Mouse (Mus musculus): ENCODE measurements at regions not wholly inside any gene's neighbourhood (a gene's known extent, or its start where the extent isn't known, plus 50 kb on each side); places are given as distances from the start of the nearest gene placed in this dataset.
A peak's percentile ranks its signal among the peaks of the same experiment; 100 is the strongest.

DNA sequence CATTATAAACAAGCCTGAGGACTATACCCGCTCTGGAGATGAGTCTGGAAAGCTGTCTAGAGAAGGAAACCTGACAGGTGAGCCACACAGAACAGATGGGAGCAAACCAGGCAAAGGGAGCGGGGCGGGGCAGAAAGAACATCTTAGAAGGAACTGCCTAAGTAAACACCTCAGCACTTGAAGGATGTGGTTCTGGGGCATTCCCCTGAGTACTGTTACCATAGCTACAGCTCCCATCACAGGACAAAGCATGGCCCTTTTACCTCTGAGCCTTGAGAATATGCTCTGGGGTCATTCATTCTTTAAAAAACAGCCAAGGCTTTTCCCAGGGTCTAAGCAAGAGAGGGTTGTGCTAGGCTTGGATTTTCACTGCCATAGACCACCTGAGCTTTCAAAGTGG, 127.6 kb downstream of the Rpap3 start:
- no peak for DNase-seq (ENCODE audit: extremely low read depth, low read depth)

DNA sequence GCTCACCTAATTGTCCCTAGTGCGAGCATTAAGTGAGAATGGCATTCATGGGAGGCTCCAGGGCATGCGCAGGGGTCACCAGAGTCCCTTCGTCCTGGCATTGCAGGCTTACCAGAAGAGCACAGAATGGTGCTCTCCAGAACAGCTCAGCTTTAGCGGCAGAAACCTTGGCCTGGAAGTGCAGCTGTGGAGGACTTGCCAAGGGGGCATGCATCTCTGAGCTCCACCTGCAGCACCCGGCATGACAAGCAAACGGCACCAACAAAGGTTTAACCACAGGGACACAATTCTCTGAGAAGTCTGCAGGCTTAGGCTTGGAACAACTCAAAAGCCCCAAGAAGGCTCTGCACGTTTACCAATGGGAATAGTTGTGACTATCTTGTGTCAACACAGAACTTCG, 128.4 kb downstream of the Rpap3 start:
- no peak for DNase-seq (ENCODE audit: extremely low read depth, low read depth)

- DNase-seq (ENCODE audit: extremely low read depth, low read depth) = no peak
Measured at GRCm38 (mm10) chr15:97572639-97573038, 133.0 kb downstream of the Rpap3 start.

GRCm38 (mm10) chr15:97571885-97572284, 133.7 kb downstream of the Rpap3 start:
- DNase-seq (ENCODE audit: extremely low read depth, low read depth) = no peak

- DNase-seq (ENCODE audit: extremely low read depth, low read depth) = no peak
Measured at GRCm38 (mm10) chr15:97560096-97560495, 145.5 kb downstream of the Rpap3 start.

GRCm38 (mm10) chr15:97558725-97559124, 146.9 kb downstream of the Rpap3 start:
- DNase-seq (ENCODE audit: extremely low read depth, low read depth) = no peak

- no peak for DNase-seq (ENCODE audit: extremely low read depth, low read depth)
Measured at GRCm38 (mm10) chr15:97548354-97548753, 157.3 kb downstream of the Rpap3 start.

DNA sequence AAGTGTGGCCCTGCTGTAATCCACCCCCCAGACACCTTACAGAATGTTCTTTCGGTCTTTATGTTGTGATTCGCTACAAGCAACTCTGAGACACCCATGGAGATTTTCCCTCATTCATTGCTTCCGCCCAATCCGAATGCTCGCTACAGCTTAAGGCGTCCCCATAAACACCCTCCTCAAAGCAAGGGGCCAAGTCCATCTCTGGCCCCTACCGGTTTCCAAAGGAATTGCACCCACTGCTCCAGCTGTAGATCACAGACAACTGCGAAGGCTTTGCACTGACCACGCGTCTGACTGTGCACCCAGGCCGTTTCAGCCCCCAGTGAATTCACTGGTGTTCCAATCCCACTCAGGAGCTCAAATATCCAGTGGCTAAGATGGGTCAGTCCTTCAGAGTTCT, 160.6 kb downstream of the Rpap3 start:
- DNase-seq (ENCODE audit: extremely low read depth, low read depth) = no peak

DNA sequence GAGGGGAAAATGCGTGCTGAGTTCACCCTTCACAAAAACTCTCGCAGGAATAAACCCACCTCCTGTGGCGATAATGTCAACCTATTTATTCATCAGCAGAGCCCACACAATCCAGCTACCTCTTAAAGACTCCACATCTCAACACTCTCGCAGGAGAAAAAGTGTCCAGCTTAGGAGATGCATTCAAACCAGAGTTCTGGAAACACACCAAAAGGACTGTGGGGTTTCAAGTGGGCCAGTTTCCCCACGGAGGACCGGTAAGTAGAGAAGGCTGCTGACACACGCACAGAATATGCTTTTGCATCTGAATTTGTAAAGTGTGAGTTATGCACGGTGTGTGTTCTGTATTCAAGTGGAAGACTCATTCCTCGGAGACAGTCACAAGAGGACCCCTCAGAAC, 164.0 kb downstream of the Rpap3 start:
- no peak for DNase-seq (ENCODE audit: extremely low read depth, low read depth)

- DNase-seq (ENCODE audit: extremely low read depth, low read depth) = no peak
Measured at GRCm38 (mm10) chr15:97536145-97536544, 169.5 kb downstream of the Rpap3 start.

DNA sequence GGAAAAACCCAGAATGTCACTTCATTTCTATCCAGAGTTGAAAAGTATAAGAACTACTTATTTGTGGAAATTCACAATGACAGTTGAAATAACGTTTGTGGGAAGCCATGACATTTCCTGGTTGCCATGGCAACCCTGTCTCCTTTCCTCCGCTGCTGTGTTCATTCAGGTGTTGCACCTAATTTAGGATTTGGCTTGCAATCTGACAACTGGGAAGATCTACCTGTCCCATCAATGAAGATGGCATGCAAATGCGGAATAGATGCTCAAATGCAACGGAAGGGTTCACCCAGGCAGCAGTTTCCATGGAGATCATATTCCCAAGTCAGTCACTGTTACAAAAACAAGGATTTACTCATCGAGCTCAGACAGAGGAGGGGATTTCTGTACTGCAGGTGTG, 170.7 kb downstream of the Rpap3 start:
- DNase-seq (ENCODE audit: extremely low read depth, low read depth) = no peak

DNA sequence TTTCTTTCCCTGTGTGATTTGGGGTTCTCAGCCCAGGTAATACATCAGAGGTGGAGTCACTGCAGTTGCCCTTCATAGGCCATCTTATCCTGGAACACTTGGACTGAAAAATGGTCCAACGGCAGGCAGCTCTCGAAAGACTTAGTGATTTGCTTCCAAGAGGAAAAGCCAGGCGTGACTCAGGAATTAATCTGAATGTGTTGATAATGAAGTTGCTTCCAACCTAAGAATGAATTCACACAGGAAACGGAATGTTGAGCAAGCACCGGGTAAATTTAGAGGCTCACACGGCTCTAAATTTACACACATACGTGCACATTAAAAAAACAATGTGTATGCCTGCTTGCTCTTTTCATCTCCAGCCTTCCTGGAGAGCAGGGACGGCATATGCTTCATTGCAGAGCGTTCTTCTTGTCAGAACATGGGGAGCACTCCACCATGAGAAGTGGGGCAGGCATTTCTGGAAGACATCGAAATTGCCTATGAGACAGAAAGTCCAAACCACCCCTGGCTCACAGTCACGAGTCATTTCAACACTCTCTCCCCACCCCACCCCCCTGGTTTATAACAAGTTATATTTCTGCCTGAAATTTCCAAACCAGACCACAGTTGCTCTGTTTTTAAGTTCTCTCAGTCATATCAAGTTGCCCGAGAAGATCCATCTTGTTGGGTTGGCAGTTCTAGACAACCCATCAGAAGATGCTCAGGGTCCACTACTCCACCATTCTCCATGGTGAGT, 171.9 kb downstream of the Rpap3 start:
- no peak for DNase-seq (ENCODE audit: extremely low read depth, low read depth)

DNA sequence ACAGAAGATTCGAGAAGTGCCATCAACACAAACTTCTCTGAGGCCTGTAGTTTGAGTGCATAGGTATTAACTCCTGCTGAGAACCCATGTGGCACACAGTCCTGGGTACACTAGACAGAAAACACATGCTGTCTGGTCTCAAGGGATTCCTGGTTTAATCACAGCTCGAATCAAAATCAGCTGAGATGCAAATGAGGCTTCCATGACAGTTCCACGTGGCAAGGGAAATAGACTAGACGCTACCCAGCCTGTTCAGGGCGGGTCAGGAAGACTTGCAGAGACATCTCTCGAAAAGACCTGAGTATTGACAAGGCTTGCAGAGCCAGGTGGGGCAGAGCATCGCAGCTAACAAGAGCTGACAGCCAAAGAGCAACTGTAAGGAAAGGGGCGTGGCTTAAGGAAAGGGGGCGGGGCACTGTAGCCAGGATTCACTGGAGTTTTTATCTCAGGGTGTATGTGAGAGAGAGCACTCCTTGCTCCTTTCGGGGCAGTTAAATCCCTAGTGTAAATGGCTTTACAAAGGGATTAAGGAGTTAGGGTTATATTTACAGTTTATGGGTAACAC, 173.2 kb downstream of the Rpap3 start:
- DNase-seq (ENCODE audit: extremely low read depth, low read depth) = no peak

DNA sequence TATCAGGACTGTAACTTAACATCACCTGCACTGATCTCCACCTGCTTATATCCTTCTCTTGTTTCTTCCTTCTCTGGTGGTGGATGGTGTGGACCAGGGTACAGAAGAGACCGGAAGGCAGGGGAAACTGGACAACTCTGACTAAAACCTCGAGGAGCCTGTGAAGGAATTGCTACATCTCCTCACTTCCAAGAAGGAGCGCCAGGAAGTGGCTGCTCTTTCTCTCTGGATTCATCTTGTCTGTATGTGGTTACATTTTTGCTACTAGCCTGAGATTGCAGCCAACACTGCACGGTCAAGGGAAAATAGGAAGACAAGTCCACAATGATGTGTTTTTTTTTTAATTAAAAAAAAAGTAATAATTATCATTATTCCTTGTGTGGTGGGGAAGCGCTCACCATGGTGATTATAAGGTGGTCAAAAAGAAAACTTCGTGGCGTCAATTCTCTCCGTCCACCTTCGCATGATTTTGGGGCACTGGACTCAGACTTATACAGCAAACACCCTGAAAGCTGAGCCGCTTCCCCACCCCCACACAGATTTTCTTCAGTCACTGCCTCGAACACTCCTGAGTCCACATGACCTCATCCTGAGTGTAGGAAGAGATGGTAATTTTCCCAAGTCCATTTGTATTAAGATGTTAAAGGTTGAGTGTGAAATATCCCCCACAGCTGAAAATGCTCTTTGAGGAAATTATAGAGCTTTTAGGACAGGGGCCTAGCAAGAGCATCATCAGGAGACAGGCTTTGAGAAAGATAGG, 177.2 kb downstream of the Rpap3 start:
- no peak for DNase-seq (ENCODE audit: extremely low read depth, low read depth)

GRCm38 (mm10) chr15:97520395-97520794, 185.2 kb downstream of the Rpap3 start:
- DNase-seq (ENCODE audit: extremely low read depth, low read depth) = peak; percentile 87

GRCm38 (mm10) chr15:97519919-97520345, 185.7 kb downstream of the Rpap3 start:
- peak; percentile 91 for DNase-seq (ENCODE audit: extremely low read depth, low read depth)

DNA sequence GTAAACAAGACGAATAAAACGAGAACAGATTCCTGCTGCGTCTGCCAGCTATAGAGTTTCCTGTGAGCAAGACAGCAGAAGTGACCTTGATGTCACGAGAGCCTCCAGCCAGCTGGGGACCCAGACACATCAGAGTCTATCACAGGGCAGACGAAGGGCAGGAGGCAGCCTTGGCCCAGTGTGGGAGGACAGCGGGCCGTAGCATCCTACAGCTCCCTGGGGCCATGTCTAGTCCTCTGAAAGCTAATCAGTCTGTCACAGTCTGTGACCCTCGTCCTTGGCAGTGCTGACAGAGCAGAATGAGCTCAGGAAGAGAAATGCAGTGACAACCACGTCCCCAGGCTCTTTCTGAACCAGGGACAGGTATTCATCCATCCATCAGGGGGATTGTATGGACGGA, 187.7 kb downstream of the Rpap3 start:
- DNase-seq (ENCODE audit: extremely low read depth, low read depth) = no peak

- DNase-seq (ENCODE audit: extremely low read depth, low read depth) = no peak
Measured at GRCm38 (mm10) chr15:97517188-97517587, 188.4 kb downstream of the Rpap3 start.

DNA sequence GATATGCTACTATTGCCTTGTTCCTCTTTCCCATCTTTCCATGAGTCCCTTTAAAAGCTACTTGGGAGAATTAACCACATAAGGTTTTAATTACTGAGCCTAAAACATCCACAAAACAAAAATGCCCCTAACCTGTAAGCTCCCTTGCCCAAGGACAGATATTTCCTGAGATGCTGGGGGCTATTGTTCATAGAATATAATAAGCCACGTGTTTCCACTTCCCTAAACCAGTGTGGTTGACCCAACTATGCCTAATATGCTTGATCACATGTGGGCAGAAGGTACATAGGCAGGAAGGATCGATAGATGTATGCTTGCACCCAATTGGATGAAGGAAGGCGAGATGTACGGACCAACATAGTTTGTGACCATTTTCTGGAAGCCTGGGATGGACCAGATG, 189.9 kb downstream of the Rpap3 start:
- no peak for DNase-seq (ENCODE audit: extremely low read depth, low read depth)

- no peak for DNase-seq (ENCODE audit: extremely low read depth, low read depth)
Measured at GRCm38 (mm10) chr15:97507656-97508306, 197.8 kb downstream of the Rpap3 start.

- no peak for DNase-seq (ENCODE audit: extremely low read depth, low read depth)
Measured at GRCm38 (mm10) chr15:97507176-97507575, 198.4 kb downstream of the Rpap3 start.

- DNase-seq (ENCODE audit: extremely low read depth, low read depth) = no peak
Measured at GRCm38 (mm10) chr15:97505715-97506114, 199.9 kb downstream of the Rpap3 start.
